Mouse (Mus musculus) frontal cortex, postnatal 10 days (tissue): ENCODE results near the gene Ptk6.
A peak's percentile ranks its signal among the peaks of the same experiment; 100 is the strongest.
"Not testable (repeated sequence)": the region's sequence is repeated elsewhere in the genome, so short reads cannot be mapped to it uniquely, and the experiment has no call there.

Experiments
- DNase-seq, 2 experiments: peaks; one replicate each; pipeline ENCODE4 v3.0.0; 2022; ENCODE audit warnings: low spot score in 2 of 2, mixed read lengths in 1 of 2

The Ptk6 gene

GRCm38 (mm10) chr2:181218881-181219485 lies 16.4 kb upstream of the Ptk6 start:
- DNase-seq, result no peak

GRCm38 (mm10) chr2:181216037-181216436 lies 13.4 kb upstream of the Ptk6 start:
- DNase-seq, result no peak

GRCm38 (mm10) chr2:181213021-181213445 lies 10.4 kb upstream of the Ptk6 start, which contains the start of gene Srms:
TSS of gene Srms (minus strand) at chr2:181213185.
- no peak for DNase-seq

- DNase-seq, result no peak
Observed at GRCm38 (mm10) chr2:181212389-181213020, 9.9 kb upstream of the Ptk6 start.

GRCm38 (mm10) chr2:181206118-181206517 lies 3.5 kb upstream of the Ptk6 start:
- no peak for DNase-seq

GRCm38 (mm10) chr2:181205678-181206077 lies 3.1 kb upstream of the Ptk6 start:
- no peak for DNase-seq

- no peak for DNase-seq
Observed at GRCm38 (mm10) chr2:181202886-181203285, 297 bp upstream of the Ptk6 start.

GRCm38 (mm10) chr2:181201606-181202005 lies 983 bp downstream of the Ptk6 start:
- no peak for DNase-seq

- no peak for DNase-seq
Observed at GRCm38 (mm10) chr2:181196628-181197300, 5.8 kb downstream of the Ptk6 start.

GRCm38 (mm10) chr2:181193044-181193443 lies 9.5 kb downstream of the Ptk6 start:
- DNase-seq, result no peak

GRCm38 (mm10) chr2:181191936-181192335 lies 10.7 kb downstream of the Ptk6 start:
- no peak for DNase-seq

- not testable (repeated sequence) for DNase-seq
Observed at GRCm38 (mm10) chr2:181191385-181191784, 11.2 kb downstream of the Ptk6 start.

GRCm38 (mm10) chr2:181189321-181189720 lies 13.3 kb downstream of the Ptk6 start:
- DNase-seq, result no peak

GRCm38 (mm10) chr2:181188681-181189080 lies 13.9 kb downstream of the Ptk6 start:
- no peak for DNase-seq

GRCm38 (mm10) chr2:181187121-181188000 lies 15.2 kb downstream of the Ptk6 start, which contains the start of gene Ppdpf:
TSS of gene Ppdpf (plus strand) at chr2:181187247.
- peak; percentile 87 to 91 for DNase-seq

GRCm38 (mm10) chr2:181186635-181187034 lies 16.0 kb downstream of the Ptk6 start:
- peak; percentile 73 to 86 for DNase-seq

- no peak for DNase-seq
Observed at GRCm38 (mm10) chr2:181180898-181181297, 21.7 kb downstream of the Ptk6 start.

- no peak for DNase-seq
Observed at GRCm38 (mm10) chr2:181178471-181178870, 24.1 kb downstream of the Ptk6 start.

- no peak for DNase-seq
Observed at GRCm38 (mm10) chr2:181178015-181178414, 24.6 kb downstream of the Ptk6 start.

- no peak for DNase-seq
Observed at GRCm38 (mm10) chr2:181174646-181175045, 27.9 kb downstream of the Ptk6 start.

- DNase-seq, result no peak
Observed at GRCm38 (mm10) chr2:181166469-181166868, 36.1 kb downstream of the Ptk6 start.

- no peak for DNase-seq
Observed at GRCm38 (mm10) chr2:181160821-181161220, 41.8 kb downstream of the Ptk6 start.
